Mouse (Mus musculus) spleen, adult 2 months (tissue): ENCODE measurements around the gene Paf1.

Source experiments
- CTCF ChIP-seq: fragments of 200-500 bp; IDR thresholded peaks from 2 replicates; pipeline ENCODE4 v1.5.1; 2011; ENCODE audit warnings: mild to moderate bottlenecking, inconsistent platforms; ENCODE audit not compliant: insufficient read depth, insufficient read length, insufficient replicate concordance; ENCODE audit errors: extremely low read depth
- POLR2A ChIP-seq: fragments of 200-500 bp; IDR thresholded peaks from 2 replicates; pipeline ENCODE4 v1.6.1; 2011; ENCODE audit warnings: low read depth, low read length, inconsistent platforms

- no peak for TF ChIP-seq CTCF
- no peak for TF ChIP-seq POLR2A
These were observed 43.0 kb downstream of the Paf1 start for GRCm38 (mm10) chr7:28435660-28436259.
